Mouse (Mus musculus): ENCODE data around the gene Cdk11b.

DNA sequence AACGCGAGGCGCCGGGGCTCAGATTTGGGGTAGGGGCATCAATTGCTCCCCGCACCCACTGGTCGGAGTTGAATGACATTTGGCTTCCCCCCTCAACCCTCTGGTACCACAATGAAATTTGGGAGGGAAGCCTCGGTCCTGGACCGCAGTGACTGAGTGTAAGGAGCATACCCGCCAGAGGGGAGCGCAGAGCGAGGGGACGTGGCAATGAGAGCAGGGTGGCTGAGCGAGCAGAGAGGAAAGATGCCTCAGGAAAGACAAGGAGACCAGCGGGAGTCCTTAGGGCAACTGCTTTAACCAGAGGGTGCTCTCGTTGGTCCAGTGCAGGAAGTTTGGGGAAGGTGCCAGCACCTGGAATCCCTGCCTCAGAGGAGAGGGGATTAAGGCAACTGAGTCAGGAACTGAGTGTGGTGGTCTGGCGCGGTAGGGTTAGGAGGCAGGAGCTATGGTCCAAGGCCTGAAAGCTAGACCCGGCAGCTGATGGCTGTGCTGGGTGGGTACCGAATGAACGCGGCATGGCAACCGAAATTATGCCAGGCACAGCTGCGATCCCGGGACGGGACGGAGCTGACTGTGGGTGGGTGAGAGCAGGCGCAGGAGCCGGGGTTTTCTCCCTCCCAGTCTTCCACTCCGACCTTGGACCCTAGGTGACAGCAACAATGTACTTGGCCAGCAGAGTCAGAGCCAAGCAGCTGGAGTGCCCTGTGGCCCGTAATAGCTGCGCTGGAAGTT, 29.0 kb downstream of the Cdk11b start:
- TF ChIP-seq CTCF (IDR thresholded peaks at IDR 0.05; ENCODE audit: low read depth, low read length): no peak
- TF ChIP-seq GATA1 (IDR thresholded peaks at IDR 0.05; ENCODE audit: borderline replicate concordance, low read length): no peak
- no peak for TF ChIP-seq GATA2 (IDR thresholded peaks at IDR 0.05; ENCODE audit: borderline replicate concordance, low read depth, low read length)

All from G1E (cell line).